Mouse (Mus musculus) retina, adult 2 months (tissue): Measurements from ENCODE around the gene Rbpjl.

Experiments used
- DNase-seq: peaks from one replicate; pipeline ENCODE4 v3.0.0-alpha.2; 2012; ENCODE audit warnings: low read depth, low spot score

Gene Rbpjl

DNA sequence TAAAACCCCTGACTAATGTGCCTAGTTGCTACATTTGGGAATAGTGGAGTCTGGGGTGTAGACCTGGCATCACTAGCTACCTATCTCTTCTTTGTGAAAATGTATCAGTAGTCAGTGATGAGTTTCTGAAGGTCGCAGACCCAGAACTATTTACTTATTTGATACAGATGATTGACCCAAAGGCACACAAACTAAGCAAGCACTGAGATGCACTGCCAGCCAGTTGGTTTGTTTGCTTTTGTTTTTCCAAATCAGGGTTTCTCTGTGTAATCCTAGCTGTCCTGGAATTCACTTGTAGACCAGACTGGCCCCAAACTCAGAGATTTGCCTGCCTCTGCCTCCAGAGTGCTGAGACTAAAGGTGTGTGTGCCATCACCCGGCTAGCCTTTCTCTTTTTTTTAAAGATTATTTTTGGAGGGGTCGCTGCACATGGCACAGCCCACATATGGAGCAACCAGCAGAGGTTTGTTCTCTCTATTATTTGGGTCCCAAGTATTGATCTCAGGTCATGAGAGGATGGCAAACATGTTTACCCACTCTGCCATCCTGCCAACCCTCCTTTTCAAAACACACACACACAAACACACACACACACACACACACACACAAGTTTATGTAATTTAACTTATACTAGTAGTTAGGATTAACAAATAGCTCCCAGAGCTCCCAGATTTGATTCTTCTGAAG, 42.6 kb downstream of the Rbpjl start:
- DNase-seq, result no peak

DNA sequence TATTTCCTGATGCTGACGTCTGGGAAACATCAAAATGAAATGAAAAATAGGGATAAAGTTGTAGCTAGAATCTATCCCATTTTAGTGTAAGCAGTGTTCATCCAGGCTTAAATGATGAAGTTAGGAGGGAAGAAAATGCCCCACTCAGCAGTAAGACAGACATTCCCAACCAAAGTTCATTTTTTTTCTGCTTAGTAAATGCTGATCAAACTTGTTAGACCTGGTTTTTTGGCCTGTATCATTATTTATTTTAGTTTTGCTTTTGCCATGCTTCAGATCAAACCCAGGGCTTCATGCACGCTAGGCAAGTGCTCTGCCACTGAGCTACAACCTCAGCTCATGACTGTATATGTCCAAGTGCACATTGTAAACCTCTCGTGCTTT, 43.1 kb downstream of the Rbpjl start:
- no peak for DNase-seq

DNA sequence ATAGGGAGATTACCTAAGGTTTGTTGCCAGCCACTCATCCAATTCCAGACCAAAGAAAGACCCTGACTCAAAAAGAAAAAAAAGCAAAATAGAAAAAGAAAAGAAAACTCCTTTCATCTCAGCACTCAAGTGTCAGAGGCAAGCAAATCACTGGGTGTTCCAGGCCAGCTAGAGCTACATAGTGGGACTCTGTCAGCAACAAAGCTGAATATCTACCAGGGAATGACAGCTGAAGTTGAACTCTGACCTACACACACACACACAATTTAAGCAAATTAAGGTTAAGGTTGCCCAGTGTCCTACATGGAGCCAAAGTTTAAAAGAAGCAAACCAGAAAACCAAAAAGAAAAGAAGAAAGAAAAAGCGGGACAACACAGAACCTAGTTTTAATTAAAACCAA, 45.2 kb downstream of the Rbpjl start:
- DNase-seq, result no peak

DNA sequence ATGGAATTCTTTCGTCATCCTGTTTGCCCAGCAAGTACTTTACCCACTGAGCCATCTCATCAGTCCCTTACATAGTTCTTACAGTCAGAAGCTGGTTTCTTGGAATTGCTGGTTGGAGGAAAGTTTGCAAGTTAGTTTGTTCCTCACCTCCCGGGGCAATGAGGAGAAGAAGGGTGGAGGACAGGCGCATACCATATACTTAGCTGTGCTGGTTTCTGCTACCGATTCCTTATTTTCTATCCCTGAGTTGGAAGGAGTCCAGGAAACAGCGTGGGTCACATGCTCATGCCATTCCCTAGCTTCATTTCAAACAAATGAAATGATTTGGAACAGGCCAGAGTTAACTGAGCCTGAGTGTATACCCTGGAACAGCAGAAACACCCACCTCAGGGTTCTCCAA, 46.0 kb downstream of the Rbpjl start:
- no peak for DNase-seq

DNA sequence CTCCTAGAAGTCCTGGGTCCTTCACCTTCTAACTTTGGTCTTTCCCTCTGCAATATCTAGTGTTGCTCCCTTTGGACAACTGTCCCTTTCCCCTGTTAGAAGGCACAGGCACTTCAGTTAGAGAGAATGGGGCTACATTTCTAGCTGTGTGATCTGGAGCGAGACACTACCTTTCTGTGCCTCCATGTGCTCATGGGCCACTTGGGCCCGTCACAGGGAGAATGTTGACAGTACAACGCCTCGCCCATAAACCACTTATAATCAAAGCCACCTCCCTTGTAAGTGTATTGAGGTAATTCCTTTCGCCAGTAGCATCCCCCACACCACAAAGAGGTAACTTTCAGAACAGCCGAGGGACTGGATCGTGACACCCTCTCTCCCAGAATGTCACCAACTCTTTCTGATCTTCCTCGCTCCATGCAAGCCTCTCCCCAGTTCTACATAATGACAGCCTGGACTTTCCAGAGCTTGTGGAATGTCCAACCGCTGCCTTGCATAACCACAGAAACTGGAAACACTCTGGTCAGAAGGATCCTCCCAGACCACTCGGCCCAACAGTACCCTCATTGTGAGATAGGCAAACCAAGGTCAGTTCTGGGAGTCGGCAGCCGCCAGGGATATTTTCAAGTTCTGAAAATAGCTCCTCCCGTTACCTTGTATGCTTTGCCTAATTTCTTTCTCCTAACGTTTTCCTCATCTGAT, 46.6 kb downstream of the Rbpjl start:
- DNase-seq, result no peak

DNA sequence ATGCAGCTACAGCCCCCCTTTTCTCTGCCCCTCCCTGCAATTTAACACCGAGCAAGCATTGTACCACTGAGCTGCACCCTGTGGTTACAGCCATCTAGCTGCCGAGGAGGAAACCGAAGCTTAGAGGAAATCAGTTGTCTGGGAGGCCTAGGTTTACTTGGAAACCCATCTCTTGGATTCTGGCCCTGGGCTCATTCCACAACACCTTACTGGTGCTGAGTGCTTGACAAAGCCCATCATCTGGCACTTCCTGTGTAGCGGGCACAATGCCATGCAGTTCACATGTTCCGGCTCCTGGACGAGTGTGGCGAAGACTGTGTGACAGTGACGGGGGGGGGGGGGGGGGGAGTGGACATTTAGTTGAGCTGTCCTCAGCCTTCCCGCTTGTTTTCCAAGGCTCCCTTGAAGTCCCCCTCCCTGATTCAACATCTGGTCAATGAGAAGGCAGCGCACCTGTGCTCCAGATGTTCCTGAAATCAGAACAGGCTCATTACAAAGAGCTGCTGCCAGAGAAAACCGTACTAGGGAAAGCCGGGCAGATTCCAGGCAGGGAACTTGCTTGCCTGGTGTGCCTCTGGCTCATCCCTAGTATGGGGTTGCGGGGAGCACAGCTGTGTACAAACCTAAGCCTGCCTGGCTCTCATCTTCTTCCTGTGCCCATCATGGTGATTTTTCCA, 49.2 kb downstream of the Rbpjl start:
- no peak for DNase-seq

DNA sequence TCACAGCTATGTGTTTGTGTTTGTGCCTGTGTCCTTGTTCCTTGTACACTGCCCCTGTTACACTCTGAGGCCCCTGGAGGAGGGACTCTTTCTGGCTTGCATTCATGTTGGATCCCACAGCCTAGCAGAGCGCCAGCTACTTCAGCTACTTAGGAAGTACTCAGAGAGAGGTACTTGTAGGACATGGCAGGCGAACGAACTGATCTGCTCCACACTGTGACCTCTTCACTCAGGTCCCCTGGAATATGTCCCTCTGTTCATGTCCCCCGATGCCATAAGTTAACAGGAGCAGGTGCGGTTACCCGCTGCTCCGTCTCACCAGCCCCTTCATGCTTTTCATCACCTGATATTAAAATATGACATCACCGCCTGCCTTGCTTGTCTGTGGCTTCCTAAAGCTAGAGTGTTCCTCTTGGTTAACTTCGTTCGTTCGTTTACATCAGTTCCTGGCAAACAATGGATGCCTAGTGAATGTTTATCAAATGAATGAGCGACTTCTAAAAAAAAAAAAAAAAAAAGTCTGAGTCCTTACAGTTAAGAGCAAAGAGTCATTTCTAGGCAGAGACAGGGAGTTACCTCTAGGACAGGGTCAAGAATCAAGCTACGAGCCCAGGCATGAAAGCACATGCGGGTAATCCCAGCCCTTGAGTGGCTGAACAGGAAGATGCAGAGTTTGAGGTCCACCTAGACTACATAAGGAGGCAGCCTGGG, 50.3 kb downstream of the Rbpjl start:
- DNase-seq, result no peak

DNA sequence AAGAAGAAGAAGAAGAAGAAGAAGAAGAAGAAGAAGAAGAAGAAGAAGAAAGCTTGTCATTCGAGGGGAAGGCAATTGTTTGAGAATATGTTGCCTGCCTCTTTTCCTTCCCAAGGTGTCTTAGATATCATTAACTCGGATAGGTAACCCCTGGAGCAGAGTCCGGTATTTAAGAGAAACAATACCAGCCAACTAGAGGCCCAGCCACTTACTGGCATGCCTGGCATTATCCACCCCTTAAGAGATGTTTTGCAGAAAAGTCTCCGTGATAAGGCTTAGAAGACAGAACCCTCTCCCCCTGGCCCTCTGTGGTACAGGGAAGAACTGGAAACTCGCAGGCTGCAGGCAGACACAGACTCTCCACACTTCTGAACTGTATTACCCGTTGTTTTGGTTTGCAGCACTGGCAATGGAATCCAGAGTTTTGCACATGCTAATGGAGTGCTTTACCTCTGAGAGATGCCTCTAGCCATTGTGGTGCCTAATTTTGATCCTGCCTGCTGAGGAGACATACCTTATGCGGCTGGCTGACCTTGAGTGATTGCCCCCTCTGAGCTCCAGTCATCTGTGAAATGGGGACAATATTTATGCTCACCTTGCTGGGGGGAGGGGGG, 51.1 kb downstream of the Rbpjl start:
- DNase-seq, result no peak

DNA sequence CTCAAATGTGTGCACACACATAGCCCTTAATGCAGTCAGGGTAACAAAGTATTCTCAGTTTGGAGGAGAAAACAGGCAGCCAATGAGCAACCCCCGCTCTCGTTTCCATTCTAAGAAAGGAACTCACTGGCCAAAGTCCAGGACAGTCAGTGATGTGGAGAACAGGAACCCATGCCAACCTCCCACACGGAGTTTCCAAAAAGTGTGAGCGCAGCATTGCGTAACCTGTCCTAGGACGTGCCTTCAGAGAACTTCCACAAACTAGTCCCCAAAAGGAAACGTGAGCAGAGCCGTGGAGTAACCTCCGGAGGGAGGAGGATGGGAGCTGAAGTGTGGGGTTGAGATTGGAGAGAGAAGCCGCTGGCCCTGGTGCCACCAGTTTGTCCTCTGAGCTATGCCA, 51.9 kb downstream of the Rbpjl start:
- DNase-seq, result no peak

DNA sequence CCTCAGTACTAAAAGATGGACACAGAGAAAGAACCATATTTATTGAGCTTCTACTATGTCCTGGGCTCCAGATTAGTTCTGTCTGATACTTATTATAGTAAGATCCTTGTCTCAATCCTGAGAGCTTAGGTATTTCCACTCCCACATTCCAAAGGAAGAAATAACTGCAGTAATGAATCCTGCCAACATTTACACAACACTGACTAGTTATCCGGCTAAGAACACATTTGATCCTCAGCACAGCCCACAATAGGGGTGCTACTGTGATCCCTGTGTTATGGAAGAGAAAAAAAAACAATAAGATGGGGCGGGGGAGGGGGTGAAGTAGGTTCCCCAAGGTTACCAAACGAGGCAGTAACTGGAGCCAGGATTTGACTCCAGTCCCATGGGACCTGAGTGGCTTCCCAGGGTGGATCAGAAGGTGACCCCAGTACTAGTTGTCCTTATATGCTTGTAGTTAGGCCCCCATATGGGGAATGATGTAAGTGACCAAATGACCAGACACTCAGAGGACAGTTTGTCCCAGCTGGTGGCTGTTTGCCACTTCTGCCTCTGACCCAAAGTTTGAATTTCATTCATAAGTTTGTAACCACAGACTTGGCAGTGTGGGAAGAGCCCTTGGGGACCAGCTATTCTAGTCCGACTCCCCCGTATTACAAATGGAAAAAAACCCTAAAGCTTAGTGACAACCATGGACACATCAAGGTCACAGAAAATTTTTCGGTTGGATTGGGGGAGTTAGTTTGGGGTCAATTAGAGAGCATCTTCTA, 52.7 kb downstream of the Rbpjl start:
- DNase-seq, result no peak

DNA sequence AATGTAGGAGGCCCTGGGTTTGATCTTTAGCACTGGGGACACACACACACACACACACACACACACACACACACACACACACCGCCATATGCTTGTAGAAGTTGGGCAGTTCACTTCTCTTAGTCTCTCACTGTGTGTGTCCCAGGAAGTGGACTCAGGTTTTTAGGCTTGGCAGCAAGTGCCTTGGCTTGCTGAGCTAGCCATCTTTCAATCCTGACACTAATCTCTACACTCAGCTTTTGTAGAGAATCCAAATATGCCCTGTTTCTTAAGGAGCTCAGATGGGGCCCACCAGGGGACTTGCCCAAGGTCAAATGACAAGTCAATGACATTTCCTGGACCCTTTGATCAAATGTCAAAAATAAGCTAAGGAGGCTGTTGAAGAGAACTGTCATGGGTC, 53.5 kb downstream of the Rbpjl start:
- DNase-seq, result no peak

DNA sequence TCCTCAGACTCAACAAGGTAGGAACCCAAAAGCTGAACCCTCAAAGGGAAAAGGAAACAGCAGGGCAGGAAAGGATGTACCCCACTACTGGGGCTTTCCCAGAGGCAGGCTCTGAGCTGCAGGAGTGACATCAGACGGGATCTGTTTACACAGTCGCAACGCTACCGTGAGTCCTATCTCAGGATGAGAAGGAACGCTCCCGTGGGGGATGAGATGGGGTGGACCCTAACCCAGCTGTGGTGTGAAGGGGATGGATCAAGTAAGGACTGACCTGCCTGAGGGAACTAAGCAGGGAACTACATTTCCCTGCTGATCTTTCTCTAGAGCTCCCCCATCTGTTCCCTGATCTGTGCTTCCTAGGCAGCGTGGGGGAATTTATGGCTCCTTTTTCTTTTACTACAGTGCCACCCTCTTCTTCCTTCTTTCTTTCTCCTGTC, 53.9 kb downstream of the Rbpjl start, which contains the start of gene Sys1:
TSS of gene Sys1 (plus strand) at position 101 of the 437 bp plus-strand sequence.
- no peak for DNase-seq

DNA sequence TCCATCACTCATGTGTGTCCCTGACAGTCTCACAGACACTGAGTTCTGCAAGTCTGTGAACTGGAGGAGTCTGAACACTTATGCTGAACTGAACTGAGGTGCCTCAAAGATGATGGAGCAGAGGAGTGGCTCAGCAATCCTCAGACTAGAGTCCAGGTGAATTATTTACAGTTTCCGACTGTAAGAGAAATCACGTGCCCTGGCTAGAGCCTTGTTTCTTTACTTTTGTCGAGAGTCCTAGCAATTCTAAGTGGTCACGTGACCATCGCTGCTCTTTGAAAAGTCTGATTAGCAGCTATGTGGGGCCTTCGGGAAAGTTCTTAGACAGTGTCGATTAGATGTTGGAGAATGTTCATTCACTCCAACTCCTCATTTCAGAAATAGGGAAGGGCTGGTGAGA, 55.0 kb downstream of the Rbpjl start:
- DNase-seq, result no peak

DNA sequence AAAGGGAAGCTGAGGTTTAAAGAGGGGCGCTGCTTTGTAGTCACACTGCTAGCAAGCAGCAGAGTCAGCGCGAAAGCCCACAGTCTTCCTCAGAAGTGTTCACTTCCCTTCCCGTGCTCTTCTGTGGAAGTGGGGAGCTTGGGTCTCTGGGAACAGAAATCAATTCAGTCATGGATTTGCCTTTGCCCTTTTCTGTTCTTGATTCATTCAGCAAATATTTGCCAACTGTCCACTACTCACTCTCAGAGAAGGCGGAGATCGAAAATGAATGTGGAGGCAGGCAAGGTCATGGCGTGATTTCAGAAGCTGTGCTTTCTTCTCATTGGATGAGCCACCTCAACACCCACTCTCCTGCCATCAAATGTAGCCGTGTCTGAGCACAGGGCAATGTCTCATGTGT, 55.6 kb downstream of the Rbpjl start:
- DNase-seq, result no peak

DNA sequence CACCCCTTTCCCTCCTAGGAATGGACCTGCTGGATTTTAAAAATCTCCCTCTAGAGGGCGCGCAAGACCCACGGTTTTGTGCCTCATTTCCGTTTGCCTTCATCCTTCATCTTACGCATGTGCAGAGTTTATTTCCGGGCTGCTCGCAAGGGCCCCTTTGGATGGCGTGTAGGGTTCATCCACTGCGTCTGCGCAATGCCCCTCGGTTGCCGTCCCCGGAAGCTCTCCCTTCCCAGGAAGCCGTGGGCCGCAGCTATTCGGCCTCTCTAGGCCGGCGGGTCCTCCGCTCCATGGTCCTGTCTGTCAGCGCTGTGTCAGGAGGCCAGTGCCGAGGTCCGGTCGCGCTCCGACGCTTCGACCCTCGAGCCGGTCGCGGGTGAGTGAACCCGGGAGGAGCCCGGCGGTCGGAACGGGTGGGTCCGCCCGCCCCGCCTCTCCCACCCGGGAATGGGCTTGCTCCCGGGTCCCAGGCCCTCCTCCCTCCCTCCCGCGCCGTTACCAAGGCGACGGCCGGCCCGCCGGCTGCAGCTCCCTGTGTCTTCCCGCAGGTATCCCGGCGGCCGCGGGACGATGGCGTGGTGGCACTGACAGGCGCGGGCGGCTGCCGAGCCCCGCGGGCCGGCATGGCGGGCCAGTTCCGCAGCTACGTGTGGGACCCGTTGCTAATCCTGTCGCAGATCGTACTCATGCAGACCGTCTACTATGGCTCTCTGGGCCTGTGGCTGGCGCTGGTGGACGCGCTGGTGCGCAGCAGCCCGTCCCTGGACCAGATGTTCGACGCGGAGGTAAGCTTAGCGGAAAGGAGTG, 58.0 kb downstream of the Rbpjl start, which contains the start of gene Gm20458:
TSS of gene Gm20458 (plus strand) at position 223 of the 807 bp plus-strand sequence.
- peak; percentile 98 for DNase-seq
